Mouse (Mus musculus): ENCODE measurements around the gene Cdk5.

- TF ChIP-seq EP300 (IDR thresholded peaks at IDR 0.05; ENCODE audit: low read depth) (0 out of 2 replicates have a peak, but pooled peaks have one; percentile 42), CTCF (IDR thresholded peaks at IDR 0.05; ENCODE audit: low read depth) (no peak)
These were observed 21.6 kb upstream of the Cdk5 start, which contains the start of gene Fastk for GRCm38 (mm10) chr5:24444746-24445427.

All from heart, postnatal 0 days (tissue).